Mouse (Mus musculus) ovary, adult 18-20 months (tissue): ENCODE measurements at regions not wholly inside any gene's neighbourhood (a gene's known extent, or its start where the extent isn't known, plus 50 kb on each side); places are given as distances from the start of the nearest gene placed in this dataset.

Source experiments
- DNase-seq: peaks from one replicate; pipeline ENCODE4 v3.0.0; 2022; ENCODE audit warnings: low spot score, mixed read lengths

GRCm38 (mm10) chr2:160066491-160067303, 267.3 kb downstream of the Gm826 start:
- DNase-seq: peak; percentile 66

GRCm38 (mm10) chr2:160062148-160062937, 271.6 kb downstream of the Gm826 start:
- no peak for DNase-seq

GRCm38 (mm10) chr2:160060091-160060490, 273.9 kb downstream of the Gm826 start:
- DNase-seq: no peak

DNA sequence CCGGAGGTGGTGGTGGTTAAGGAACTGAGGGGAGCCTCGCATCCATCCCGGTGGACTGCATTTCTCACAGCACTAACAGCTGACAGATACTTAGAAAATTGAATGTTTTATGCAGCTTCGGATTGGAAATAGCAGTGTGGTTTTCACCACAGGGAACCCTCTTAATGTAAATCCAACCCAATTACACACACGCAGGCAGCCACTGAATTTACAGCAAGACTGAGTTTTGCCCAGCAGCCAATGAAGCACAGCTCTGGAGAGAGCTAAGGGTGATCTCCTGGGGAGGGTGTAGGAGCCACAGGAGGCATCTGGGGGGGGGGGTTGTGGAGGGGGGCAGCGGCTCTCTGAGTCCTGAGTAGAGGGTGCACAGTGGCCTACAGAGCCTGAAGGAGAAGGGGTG, 276.8 kb downstream of the Gm826 start:
- DNase-seq: no peak

DNA sequence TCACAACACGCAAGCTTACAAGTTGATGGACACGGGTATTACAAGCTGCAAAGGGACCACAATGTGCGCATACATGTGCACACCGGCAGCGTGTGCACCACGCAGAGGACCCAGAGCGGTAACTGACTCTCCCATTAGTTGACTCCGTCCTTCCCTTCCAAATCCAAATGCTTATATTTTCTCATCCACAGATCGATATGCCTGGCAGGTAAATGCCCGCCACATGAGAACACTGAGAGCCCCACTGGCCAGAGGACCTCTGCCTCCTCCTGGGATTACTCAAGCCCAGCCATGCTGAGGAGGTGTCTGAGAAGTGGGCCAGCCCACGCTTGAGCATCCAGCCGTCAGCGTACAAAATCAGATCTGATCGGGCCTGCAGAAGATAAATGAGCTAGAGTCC, 279.6 kb downstream of the Gm826 start:
- no peak for DNase-seq

- DNase-seq: no peak
Observed at GRCm38 (mm10) chr2:160048286-160048685, 285.7 kb downstream of the Gm826 start.

DNA sequence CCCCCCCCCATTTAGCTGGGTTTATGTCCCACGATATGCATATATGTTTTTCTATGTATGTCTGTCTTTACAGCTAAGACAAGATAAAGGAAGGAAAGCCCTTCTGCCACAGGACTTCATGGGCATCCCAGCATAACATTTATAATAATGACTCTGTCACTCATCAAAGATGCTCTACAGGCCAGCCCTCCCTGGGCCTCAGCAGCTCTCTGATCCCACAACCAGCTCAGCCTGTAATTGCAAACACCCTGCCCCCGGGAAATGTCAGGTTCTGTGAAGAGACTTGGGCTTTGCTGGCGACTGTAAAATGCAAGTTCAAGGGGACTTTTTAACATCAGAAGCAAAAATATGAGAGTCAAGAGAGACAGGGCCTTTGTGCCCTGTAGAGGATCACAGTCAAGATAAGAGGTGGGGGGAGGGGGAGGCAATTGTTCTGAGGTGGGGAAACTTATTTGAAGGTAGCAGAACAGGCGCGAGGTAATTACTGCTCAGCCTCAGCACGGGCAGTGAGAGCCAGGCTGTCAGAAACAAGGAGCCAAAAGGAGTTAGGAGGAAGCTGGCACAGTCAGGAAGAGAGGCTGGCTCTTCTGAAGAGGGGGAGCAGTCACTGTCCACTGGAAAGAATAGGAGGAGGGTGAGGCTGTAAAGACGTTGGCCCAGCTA, 286.9 kb downstream of the Gm826 start:
- DNase-seq: no peak

GRCm38 (mm10) chr2:160044591-160044990, 289.4 kb downstream of the Gm826 start:
- DNase-seq: no peak

GRCm38 (mm10) chr2:160044184-160044583, 289.8 kb downstream of the Gm826 start:
- no peak for DNase-seq

- DNase-seq: no peak
Observed at GRCm38 (mm10) chr2:160029432-160029831, 304.5 kb downstream of the Gm826 start.

DNA sequence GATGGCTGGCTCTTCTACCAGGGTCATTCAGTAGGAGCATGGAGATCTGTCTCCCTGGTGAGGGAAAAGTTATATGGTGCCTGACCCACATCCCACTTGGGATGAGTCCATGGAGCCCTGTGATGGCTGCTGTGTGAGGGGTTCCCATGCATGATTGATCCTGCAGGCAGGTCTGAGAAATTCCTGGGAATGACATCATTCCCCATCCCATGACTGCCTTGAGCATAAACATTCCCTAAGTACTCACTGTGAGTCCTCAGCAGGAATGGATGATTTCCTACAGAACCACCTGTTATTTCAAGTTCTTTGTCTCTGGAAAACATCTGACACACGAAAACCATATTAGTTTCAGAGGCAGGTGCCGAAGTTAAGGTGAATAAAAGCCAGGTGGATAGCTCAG, 305.5 kb downstream of the Gm826 start:
- DNase-seq: no peak

DNA sequence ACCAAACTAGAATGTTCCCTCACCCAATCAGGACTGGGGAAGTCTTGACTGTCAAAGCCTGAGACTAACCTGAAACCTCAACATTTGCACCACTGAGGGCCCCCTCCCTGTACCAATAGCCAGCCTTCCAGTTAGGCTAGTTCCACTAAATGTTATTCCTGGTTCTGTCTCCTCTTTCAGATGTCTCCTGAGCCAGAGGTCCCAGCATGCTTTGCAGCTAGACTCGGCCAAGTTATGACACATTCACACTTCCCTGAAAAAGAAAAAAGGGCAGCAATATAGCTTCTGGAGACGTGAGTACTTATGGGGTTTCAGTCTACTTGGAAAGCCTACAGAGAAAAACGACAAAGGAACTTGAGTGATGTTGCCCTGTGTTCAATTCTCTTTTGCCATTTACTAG, 308.1 kb downstream of the Gm826 start:
- DNase-seq: no peak

- DNase-seq: no peak
Observed at GRCm38 (mm10) chr2:160021541-160021940, 312.4 kb downstream of the Gm826 start.

- DNase-seq: no peak
Observed at GRCm38 (mm10) chr2:160020876-160021275, 313.1 kb downstream of the Gm826 start.

DNA sequence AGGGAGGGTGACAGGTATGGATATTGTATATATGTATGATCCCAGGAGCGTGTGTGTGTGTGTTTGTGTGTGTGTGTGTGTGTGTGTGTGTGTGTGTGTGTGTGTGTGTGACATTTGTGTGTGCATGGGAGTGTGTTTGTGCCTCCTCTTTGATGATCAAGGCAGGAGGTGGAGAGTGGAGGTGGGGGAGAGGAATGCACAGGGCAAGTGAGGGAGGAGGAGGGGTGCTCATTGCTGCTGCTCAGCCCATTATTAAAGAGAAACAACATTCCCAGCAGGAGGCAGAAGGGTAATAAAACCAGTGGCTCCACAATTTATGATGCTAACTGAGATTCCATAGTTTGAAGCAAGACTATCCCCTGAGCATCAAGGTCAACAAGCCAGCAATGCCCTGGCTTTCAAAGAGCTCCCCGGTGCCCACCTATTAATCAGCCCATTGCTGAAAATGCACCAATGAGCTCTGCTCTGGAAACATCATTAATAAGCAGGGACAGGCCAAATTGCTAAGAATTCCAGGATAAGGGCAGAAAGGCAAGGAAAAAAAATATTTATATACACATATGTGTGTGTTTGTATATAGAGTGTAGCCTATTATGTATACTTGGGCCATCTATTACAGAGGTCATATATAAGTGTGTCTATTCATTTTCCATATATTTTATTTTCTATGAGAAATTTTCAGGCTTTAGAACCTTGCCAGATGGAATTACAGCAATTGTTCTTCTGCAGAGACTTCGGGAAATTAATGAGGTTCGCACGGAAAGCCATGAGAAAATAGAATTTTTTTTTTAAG, 316.7 kb downstream of the Gm826 start:
- DNase-seq: no peak

- DNase-seq: no peak
Observed at GRCm38 (mm10) chr2:160011421-160011820, 322.5 kb downstream of the Gm826 start.

- DNase-seq: peak; percentile 54
Observed at GRCm38 (mm10) chr2:160002695-160003094, 331.3 kb downstream of the Gm826 start.

DNA sequence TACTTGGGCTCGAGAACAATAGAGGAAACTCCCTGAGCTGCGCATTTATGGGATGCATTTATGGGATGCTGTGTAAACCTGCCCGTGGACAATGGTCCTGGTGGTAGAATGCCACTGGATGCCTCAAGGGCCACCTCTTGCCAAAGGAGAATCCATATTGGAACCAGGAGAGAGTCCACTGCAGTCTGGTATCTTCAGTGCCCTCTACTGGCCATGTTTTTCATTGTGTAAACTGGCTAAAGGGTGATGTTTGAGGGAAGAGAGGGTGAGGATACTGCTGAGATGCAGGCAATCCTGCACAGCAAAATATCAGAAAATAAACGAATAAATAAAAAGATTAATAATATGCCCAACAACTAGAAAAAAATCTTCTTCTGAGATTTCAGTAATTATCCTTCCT, 333.5 kb downstream of the Gm826 start:
- no peak for DNase-seq

- no peak for DNase-seq
Observed at GRCm38 (mm10) chr2:159997395-159997794, 336.6 kb downstream of the Gm826 start.

GRCm38 (mm10) chr2:159994490-159994889, 339.5 kb downstream of the Gm826 start:
- DNase-seq: no peak

- no peak for DNase-seq
Observed at GRCm38 (mm10) chr2:159986719-159987118, 347.2 kb downstream of the Gm826 start.

DNA sequence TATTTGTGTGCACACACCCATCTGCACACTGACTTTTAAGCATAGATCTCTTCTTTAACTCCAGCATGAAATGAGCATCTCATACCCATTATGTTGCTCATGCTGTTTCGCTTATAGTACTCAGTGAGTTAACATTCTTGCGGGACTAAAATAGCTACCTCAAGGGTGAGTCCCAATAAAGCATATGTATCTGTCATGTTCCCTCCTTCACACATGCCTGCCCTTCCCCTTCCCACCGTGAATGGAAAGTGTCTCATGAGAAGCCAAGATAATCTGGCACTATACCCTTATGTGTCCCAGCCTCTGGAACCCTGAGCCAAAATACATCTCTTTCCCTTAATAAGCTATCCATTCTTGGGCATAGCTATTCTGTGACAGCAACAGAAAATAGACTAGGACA, 352.3 kb downstream of the Gm826 start:
- DNase-seq: no peak
